Mouse (Mus musculus) midbrain, embryonic 14.5 days (tissue): ENCODE measurements around the gene Rrp36. TPM values are rescaled to one million over a fixed set of nuclear protein-coding genes. Genes with fewer than 3 reads are reported as not detected.

Experiments
- ATAC-seq: fragments of 200-750 bp; cut with Nextera tagmentation; 2 replicates; pipeline ENCODE4 v1.8.0; 2017; ENCODE audit warnings: moderate number of reproducible peaks, moderate library complexity; ENCODE audit not compliant: low FRiP score, low TSS enrichment
- DNase-seq: peaks from one replicate; pipeline ENCODE4 v3.0.0-alpha.2; 2015
- H3K27ac ChIP-seq: fragments of 300-500 bp; sonication (generic); replicated peaks from 2 replicates; pipeline ENCODE4 v1.5.1; 2014; ENCODE audit warnings: mild to moderate bottlenecking, low read depth, low read length, moderate library complexity
- H3K27me3 ChIP-seq: fragments of 300-500 bp; sonication (generic); 2 replicates; pipeline ENCODE4 v1.6.1; 2014; ENCODE audit warnings: low read length, control low read depth, mixed read lengths; ENCODE audit not compliant: control insufficient read depth, insufficient read depth
- H3K36me3 ChIP-seq: fragments of 300-500 bp; sonication (generic); 2 replicates; pipeline ENCODE4 v1.6.1; 2014; ENCODE audit warnings: low read length, control low read depth; ENCODE audit not compliant: control insufficient read depth, insufficient read depth
- H3K4me1 ChIP-seq: fragments of 300-500 bp; sonication (generic); 2 replicates; pipeline ENCODE4 v1.6.1; 2014; ENCODE audit warnings: mild to moderate bottlenecking, antibody characterized with exemption, low read length, control low read depth; ENCODE audit not compliant: control insufficient read depth, insufficient read depth
- H3K4me2 ChIP-seq: fragments of 300-500 bp; sonication (generic); 2 replicates; pipeline ENCODE4 v1.6.1; 2014; ENCODE audit warnings: mild to moderate bottlenecking, low read length, moderate library complexity
- H3K4me3 ChIP-seq: fragments of 300-500 bp; sonication (generic); replicated peaks from 2 replicates; pipeline ENCODE4 v1.5.1; 2014; ENCODE audit warnings: low read depth, low read length
- H3K9ac ChIP-seq: fragments of 300-500 bp; sonication (generic); replicated peaks from 2 replicates; pipeline ENCODE4 v1.6.1; 2014; ENCODE audit warnings: mild to moderate bottlenecking, low read length, moderate library complexity
- H3K9me3 ChIP-seq: fragments of 300-500 bp; sonication (generic); 2 replicates; pipeline ENCODE4 v1.6.1; 2016; ENCODE audit warnings: low read length, control low read depth, mixed read lengths; ENCODE audit not compliant: control insufficient read depth
- WGBS: fragments of 180-500 bp; shearing (Covaris S2); extraction: QIAGEN DNeasy Blood & Tissue Kit; methylation state at CpG from one replicate; pipeline ENCODE4 v1.1.7; 2014; 5-methylcytosine and 5-hydroxymethylcytosine counted together
- polyA plus RNA-seq: library from polyadenylated mRNA; unstranded; fragments of >200 nt; fragmentation: Nextera tagmentation; extraction: Ambion mirVana; gene quantifications from 2 replicates; pipeline ENCODE4 v1.2.1, GENCODE M21; 2014

The Rrp36 gene
- polyA plus RNA-seq, 1 experiment from 2014 or later = 35.3 TPM

GRCm38 (mm10) chr17:46627409-46627808 is 46.7 kb downstream of the Rrp36 start:
- no peaks in the 10 kb centered on the region for H3K27me3 ChIP-seq
- H3K36me3 ChIP-seq = peaks cover 20% of the 10 kb centered on the region
- peak overlapping the region; percentile 78 for H3K4me2 ChIP-seq
- no peaks in the 10 kb centered on the region for H3K9me3 ChIP-seq
- H3K9ac ChIP-seq = peak overlapping the region; percentile 91
- peak overlapping the region; percentile 93 for H3K4me3 ChIP-seq
- H3K27ac ChIP-seq = no peak overlapping the region
- 74% methylated on average over 6 of the region's 6 CpGs for WGBS
- DNase-seq (no peak), ATAC-seq (no peak)
- peaks cover 37% of the 10 kb centered on the region for H3K4me1 ChIP-seq

- Histone ChIP-seq H3K9me3 (no peaks in the 10 kb centered on the region), H3K4me1 (peaks cover 38% of the 10 kb centered on the region), H3K27me3 (no peaks in the 10 kb centered on the region), H3K27ac (no peak overlapping the region), H3K9ac (peak overlapping the region; percentile 14; the same call in 1 of the 2 replicates), H3K4me3 (no peak overlapping the region), H3K36me3 (no peaks in the 10 kb centered on the region), H3K4me2 (no peak overlapping the region)
- 77% methylated on average over 12 of the region's 12 CpGs for WGBS
- ATAC-seq = no peak
- DNase-seq = no peak
Measured at GRCm38 (mm10) chr17:46624598-46624997, 49.6 kb downstream of the Rrp36 start.

- Histone ChIP-seq H3K4me1 (peaks cover 44% of the 10 kb centered on the region), H3K36me3 (no peaks in the 10 kb centered on the region), H3K27me3 (no peaks in the 10 kb centered on the region), H3K4me3 (no peak overlapping the region), H3K4me2 (no peak overlapping the region), H3K9me3 (no peaks in the 10 kb centered on the region), H3K9ac (peak overlapping the region; percentile 27), H3K27ac (0 out of 2 replicates have a peak overlapping the region, but pooled peaks have one; percentile 28)
- DNase-seq = no peak
- ATAC-seq = no peak
- WGBS = 29% methylated on average over 10 of the region's 10 CpGs
Measured at GRCm38 (mm10) chr17:46623819-46624557, 50.2 kb downstream of the Rrp36 start.

GRCm38 (mm10) chr17:46622269-46622668 is 51.9 kb downstream of the Rrp36 start:
- H3K4me1 ChIP-seq = peaks cover 50% of the 10 kb centered on the region
- no peak overlapping the region for H3K27ac ChIP-seq
- no peak overlapping the region for H3K4me3 ChIP-seq
- no peaks in the 10 kb centered on the region for H3K36me3 ChIP-seq
- no peak for ATAC-seq
- WGBS = 88% methylated on average over 11 of the region's 11 CpGs
- no peak overlapping the region for H3K4me2 ChIP-seq
- H3K9ac ChIP-seq = no peak overlapping the region
- DNase-seq = no peak
- H3K9me3 ChIP-seq = no peaks in the 10 kb centered on the region
- no peaks in the 10 kb centered on the region for H3K27me3 ChIP-seq

GRCm38 (mm10) chr17:46621324-46621723 is 52.8 kb downstream of the Rrp36 start:
- H3K4me1 ChIP-seq = peaks cover 43% of the 10 kb centered on the region
- H3K9ac ChIP-seq = no peak overlapping the region

GRCm38 (mm10) chr17:46619683-46620357 is 54.3 kb downstream of the Rrp36 start:
- peak overlapping the region; percentile 73 for H3K27ac ChIP-seq
- H3K27me3 ChIP-seq = no peaks in the 10 kb centered on the region
- peaks cover 41% of the 10 kb centered on the region for H3K4me1 ChIP-seq
- no peak overlapping the region for H3K4me3 ChIP-seq
- H3K4me2 ChIP-seq = peak overlapping the region; percentile 34
- no peaks in the 10 kb centered on the region for H3K36me3 ChIP-seq
- peak overlapping the region; percentile 36; the same call in 1 of the 2 replicates for H3K9ac ChIP-seq
- no peaks in the 10 kb centered on the region for H3K9me3 ChIP-seq
- peak; percentile 55 for DNase-seq
- ATAC-seq = no peak
- whole genome bisulfite sequencing = 30% methylated on average over 16 of the region's 16 CpGs

More at GRCm38 (mm10) chr17:46621324-46621723, 52.8 kb downstream of the Rrp36 start:
- no peak overlapping the region for H3K4me2 ChIP-seq
- ATAC-seq (no peak), DNase-seq (peak; percentile 35)
- H3K4me3 ChIP-seq = no peak overlapping the region
- WGBS = 76% methylated on average over 15 of the region's 15 CpGs
- no peaks in the 10 kb centered on the region for H3K9me3 ChIP-seq
- no peaks in the 10 kb centered on the region for H3K36me3 ChIP-seq
- no peak overlapping the region for H3K27ac ChIP-seq
- H3K27me3 ChIP-seq = no peaks in the 10 kb centered on the region

GRCm38 (mm10) chr17:46618769-46619682 is 55.1 kb downstream of the Rrp36 start:
- ATAC-seq = 0 out of 2 replicates have a peak, but pooled peaks have one; percentile 46
- H3K9ac ChIP-seq = peak overlapping the region; percentile 36
- peak; percentile 65 for DNase-seq
- H3K36me3 ChIP-seq = no peaks in the 10 kb centered on the region
- no peaks in the 10 kb centered on the region for H3K27me3 ChIP-seq
- no peaks in the 10 kb centered on the region for H3K9me3 ChIP-seq
- WGBS = 6% methylated on average over 27 of the region's 27 CpGs
- peak overlapping the region; percentile 73 for H3K27ac ChIP-seq
- H3K4me3 ChIP-seq = no peak overlapping the region
- peaks cover 34% of the 10 kb centered on the region for H3K4me1 ChIP-seq
- H3K4me2 ChIP-seq = peak overlapping the region; percentile 34

GRCm38 (mm10) chr17:46618394-46618768 is 55.8 kb downstream of the Rrp36 start:
- peak overlapping the region; percentile 34 for H3K4me2 ChIP-seq
- H3K36me3 ChIP-seq = no peaks in the 10 kb centered on the region
- ATAC-seq (no peak), DNase-seq (peak; percentile 30)
- H3K9ac ChIP-seq = no peak overlapping the region
- peaks cover 33% of the 10 kb centered on the region for H3K4me1 ChIP-seq
- H3K4me3 ChIP-seq = no peak overlapping the region
- H3K27ac ChIP-seq = peak overlapping the region; percentile 73
- WGBS = 14% methylated on average over 6 of the region's 6 CpGs
- H3K9me3 ChIP-seq = no peaks in the 10 kb centered on the region
- no peaks in the 10 kb centered on the region for H3K27me3 ChIP-seq
